Mouse (Mus musculus) megakaryocyte-erythroid progenitor cell, adult 5 weeks (primary cell): ENCODE results near the gene Sdr16c6. TPM values are rescaled to one million over a fixed set of nuclear protein-coding genes. Genes with fewer than 3 reads are reported as not detected.

Experiments used
- polyA plus RNA-seq: library from polyadenylated mRNA; stranded (reverse); fragments of >175 nt; gene quantifications from 2 replicates; pipeline ENCODE4 v1.2.3, GENCODE M21; 2012

Sdr16c6 gene
- not detected in 2 replicates for polyA plus RNA-seq

GRCm38 (mm10) chr4:4077372-4077771 lies at the start of gene Sdr16c6:
Sdr16c6 (minus strand) TSS chr4:4077522.

Other genes starting within 250 kb of the Sdr16c6 start
- gene Gm11808, start 103.9 kb downstream of the Sdr16c6 start, polyA plus RNA-seq: 108 and 207 TPM in 2 replicates